Mouse (Mus musculus): ENCODE data around the gene Ppp1r18.
A peak's percentile ranks its signal among the peaks of the same experiment; 100 is the strongest.

- TF ChIP-seq CTCF (IDR thresholded peaks at IDR 0.05; ENCODE audit: low read depth) (peak; percentile 15), EP300 (IDR thresholded peaks at IDR 0.05; ENCODE audit: low read depth) (no peak)
Observed at GRCm38 (mm10) chr17:35843514-35843913, 21.9 kb upstream of the Ppp1r18 start.
